Mouse (Mus musculus) adrenal gland, postnatal 14 days (tissue): ENCODE results near the gene Arhgap31. TPM values are rescaled to one million over a fixed set of nuclear protein-coding genes. Genes with fewer than 3 reads are reported as not detected.
A peak's percentile ranks its signal among the peaks of the same experiment; 100 is the strongest.

ENCODE experiments used
- DNase-seq: peaks from one replicate; pipeline ENCODE4 v3.0.0; 2021; ENCODE audit warnings: mixed read lengths
- total RNA-seq: library from RNA; stranded (reverse); gene quantifications from 2 replicates; pipeline ENCODE4 v1.2.3, GENCODE M21; 2021

Gene Arhgap31
- total RNA-seq, 1 experiment from 2014 or later: 34.8 TPM

GRCm38 (mm10) chr16:38651721-38652231, 61.3 kb downstream of the Arhgap31 start:
- peak; percentile 16 for DNase-seq

DNA sequence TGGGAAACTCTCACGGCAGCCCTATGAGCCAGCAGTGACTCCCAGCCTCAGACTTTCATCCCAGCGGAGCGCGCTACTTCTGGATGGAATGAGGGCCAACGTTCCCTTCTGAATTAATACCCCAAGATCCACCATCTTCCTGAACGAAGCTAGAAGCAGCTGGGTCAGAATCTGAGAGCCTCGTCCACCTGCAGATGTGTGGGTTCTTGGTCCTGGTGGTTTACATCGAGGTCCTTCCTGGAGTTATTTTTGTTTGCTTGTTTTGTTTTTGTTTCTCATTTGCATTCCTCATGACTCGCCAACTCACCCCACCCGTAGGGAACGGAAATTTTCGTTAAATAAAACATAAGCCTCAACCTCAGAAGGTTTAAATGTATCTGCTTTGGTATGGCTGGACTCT, 61.8 kb downstream of the Arhgap31 start:
- no peak for DNase-seq

DNA sequence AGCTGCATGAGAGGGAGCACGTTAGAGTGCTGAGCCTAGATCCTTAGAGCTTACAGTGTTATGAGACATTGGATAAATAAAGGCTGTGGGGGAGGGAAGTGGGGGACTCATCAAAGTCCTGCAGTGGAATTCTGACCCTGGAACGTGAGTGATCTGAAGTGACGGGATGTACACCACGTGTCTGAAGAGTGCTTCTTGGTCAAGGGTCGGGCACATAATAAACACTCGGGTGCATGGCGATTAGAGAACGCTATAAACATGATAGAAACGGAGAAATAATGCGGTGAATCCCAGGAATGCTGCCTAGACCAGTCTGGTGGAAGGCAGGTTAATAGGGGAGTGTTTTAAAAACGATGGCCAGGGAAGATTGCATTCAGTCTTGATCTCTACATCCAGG, 63.6 kb downstream of the Arhgap31 start:
- DNase-seq: no peak

DNA sequence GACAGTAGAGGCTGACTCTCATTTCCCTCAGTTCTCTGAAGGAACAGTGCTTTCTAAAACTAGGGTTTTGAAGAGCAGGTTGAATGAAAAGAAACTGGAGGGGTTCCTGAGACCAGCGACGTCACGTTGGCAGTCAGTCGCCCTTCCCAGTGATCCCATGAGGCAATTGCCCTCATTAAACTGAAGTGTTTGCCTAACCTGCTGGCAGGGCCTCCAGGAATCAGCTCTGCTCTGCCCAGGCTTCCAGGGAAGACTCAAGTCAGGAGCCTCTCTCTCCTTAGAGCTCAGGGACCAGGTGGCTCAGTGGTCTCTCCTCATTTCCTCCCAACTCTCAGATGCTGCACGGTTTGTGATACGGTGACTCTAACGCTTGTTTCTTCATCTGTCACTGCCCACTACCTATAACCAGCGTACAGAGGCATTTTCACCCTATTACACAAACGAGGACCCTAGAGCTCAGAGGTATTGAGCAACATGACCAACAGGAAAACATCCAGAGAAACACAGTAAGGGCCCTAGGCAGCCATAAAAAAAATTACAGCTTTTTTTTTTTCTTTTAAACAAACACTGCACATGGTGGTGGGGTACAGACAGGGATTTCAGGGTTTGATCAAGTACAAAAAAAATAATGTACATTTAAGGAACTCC, 64.2 kb downstream of the Arhgap31 start:
- peak; percentile 63 for DNase-seq

DNA sequence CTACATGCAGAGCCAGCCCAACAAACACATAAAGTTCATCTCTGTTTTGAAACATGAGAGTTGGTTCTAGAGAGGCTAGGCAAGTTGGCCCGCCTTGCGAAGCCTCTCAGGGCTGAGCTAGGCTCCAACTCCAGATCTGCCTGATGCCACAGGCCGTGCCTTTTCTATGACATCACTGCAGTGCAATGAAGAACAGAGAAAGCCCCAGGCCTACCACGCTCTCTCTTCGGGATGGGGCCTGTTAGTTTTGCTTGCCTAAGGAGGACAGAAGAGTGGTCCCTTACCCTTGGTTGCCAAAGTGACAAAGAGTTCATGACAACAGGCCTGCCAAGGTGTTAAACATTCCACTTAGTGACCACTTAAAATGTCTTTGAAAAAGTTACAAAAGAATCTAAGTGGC, 64.9 kb downstream of the Arhgap31 start:
- no peak for DNase-seq

DNA sequence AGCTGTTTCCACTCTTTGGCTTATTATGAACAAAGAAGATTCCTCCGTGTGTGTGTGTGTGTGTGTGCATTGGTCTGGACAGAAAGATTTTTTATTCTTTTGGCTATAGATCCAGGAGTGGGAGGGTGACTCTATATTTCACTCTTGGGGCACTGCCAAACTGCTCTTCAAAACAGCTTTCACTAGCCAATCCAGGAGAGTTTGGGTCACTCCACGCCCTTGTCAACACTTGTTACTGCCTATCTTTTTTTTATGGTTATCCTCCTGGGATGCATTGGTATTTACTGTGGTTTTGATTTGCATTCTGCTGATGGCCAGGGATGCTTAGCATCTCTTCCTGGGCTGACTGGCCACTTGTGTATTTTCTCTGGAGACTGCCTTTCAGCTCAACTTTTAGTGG, 68.6 kb downstream of the Arhgap31 start:
- DNase-seq: no peak

GRCm38 (mm10) chr16:38637085-38637484, 76.0 kb downstream of the Arhgap31 start:
- no peak for DNase-seq

GRCm38 (mm10) chr16:38636682-38637081, 76.4 kb downstream of the Arhgap31 start:
- DNase-seq: peak; percentile 12

GRCm38 (mm10) chr16:38635833-38636390, 77.2 kb downstream of the Arhgap31 start:
- DNase-seq: no peak

DNA sequence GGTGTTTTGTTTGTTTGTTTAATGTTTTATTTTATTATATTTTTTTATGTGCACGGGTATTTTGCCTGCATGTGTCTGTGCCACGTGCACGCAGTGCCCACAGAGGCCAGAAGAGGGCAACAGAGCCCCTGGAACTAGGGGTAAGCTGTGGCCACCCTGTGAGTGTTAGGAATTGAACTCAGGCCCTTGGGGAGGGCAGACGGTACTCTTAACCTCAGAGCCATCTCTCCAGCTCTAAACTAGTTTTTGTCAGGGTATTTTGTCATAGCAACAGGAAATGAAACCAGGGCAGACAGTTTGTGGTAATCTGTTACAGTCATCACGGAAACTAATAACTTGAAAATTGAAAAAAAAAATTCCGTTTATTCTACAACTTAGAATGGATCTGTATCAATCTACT, 80.9 kb downstream of the Arhgap31 start:
- DNase-seq: peak; percentile 84

GRCm38 (mm10) chr16:38625811-38626369, 87.2 kb downstream of the Arhgap31 start:
- DNase-seq: peak; percentile 63

GRCm38 (mm10) chr16:38625411-38625810, 87.7 kb downstream of the Arhgap31 start:
- DNase-seq: peak; percentile 22

GRCm38 (mm10) chr16:38624303-38624702, 88.8 kb downstream of the Arhgap31 start:
- no peak for DNase-seq

DNA sequence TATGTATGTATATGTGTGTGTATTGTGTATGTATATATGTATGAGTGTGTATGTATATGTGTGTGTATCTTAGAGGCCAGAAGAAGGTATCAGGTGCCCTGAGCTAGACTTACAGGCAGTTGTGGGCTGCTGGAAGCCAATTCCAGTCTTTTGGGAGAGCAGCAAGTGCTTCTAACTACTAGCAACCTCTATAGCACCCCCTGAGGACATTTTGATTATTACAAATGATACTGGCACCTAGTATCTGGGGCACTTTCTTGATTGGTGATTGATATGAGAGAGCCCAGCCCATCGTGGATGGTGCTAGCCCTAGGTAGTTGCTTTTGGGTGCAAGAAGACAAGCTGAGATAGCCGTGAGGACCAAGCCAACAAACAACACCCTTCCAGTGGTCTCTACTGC, 90.8 kb downstream of the Arhgap31 start:
- DNase-seq: no peak

GRCm38 (mm10) chr16:38620696-38621450, 92.2 kb downstream of the Arhgap31 start:
- peak; percentile 70 for DNase-seq

DNA sequence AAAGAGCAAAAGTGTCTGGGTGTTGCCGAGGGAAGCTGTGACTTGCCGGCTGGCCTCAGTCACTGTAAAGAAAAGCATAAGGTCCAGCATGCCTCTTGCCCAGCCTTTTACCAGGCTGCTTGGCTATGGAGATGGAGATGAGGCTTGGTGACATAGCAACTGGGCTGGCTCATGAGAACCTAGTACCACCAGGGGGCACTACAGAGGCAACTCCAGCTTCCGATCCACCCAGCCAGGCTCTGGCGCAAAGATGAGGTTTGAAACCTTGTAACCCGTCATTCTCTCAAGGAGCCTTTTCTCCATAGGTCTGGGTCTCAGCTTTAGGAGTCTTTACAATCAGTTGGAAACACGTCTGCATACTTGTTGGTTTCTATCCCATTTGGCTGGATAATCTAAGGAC, 94.0 kb downstream of the Arhgap31 start:
- DNase-seq: peak; percentile 89

DNA sequence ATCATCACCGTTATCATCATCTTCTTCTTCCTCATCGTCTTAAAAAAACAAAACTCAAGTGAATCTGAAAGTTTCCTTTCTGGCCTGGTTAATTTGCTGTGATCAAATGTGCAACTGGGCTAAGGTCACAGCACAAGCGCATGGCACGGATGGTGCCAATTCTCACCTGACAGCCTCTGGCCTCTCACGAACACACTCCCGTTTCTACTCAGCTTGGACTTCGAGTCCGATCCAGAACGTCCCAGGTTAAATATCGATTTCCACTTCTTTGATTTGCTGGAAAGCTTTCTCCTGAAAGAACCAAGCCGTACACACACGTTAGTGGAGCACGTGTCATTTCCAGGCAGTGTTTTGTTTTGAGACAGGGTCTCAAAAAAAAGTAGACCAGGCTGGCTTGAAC, 95.1 kb downstream of the Arhgap31 start:
- no peak for DNase-seq

- no peak for DNase-seq
These were observed 99.4 kb downstream of the Arhgap31 start for GRCm38 (mm10) chr16:38613646-38614045.

GRCm38 (mm10) chr16:38612646-38613045, 100.4 kb downstream of the Arhgap31 start:
- DNase-seq: peak; percentile 26

- no peak for DNase-seq
These were observed 104.0 kb downstream of the Arhgap31 start for GRCm38 (mm10) chr16:38609092-38609491.

DNA sequence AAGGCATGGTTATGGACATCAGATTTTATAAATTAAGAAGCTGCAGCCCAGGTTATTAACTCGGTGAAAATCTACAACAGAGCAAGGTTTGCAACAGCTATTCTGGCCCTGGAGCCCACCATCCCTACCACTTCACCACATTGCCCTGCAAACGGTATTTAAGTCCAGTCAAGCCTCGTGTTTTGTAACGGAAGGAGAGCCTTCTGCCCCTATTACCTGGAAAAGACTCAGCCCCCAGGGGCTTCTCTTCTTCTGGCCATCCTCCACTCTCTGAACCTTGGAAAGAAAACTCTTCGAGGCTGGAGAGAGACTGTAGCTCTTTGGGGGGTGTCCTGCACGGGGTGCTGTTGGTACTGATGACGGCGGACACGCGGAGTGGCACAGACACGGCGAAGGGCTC, 104.4 kb downstream of the Arhgap31 start:
- no peak for DNase-seq

GRCm38 (mm10) chr16:38606509-38606908, 106.6 kb downstream of the Arhgap31 start:
- no peak for DNase-seq
